Mouse (Mus musculus): ENCODE measurements at regions not wholly inside any gene's neighbourhood (a gene's known extent, or its start where the extent isn't known, plus 50 kb on each side); places are given as distances from the start of the nearest gene placed in this dataset.
A peak's percentile ranks its signal among the peaks of the same experiment; 100 is the strongest.

DNA sequence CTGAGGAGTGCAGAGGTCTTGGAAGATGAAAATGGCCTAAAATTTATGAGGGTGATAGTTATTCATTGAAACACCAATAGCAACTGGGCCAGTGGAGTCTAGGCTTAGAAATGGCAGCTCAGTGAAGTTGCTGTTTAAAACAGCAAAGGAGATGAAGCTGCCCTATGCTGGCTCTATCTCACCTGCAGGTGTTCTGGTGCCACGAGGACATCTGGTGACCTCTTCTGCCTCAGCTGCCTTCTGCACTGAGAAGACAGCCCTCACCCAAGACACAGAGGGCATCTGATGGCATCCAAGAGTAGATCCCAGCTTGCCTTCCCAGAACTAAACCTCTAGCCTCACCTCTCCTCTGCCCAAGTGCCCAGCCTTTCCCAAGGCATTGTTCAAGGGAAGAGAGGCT lies 187.5 kb upstream of the Sdk2 start:
- 81% methylated on average over 1 of the region's 1 CpGs for WGBS
- Histone ChIP-seq H3K27ac (ENCODE audit: insufficient read depth, low read length) (no peak overlapping the region), H3K4me3 (replicated peaks; ENCODE audit: insufficient read depth, low read depth, low read length) (no peak overlapping the region), H3K4me1 (ENCODE audit: control insufficient read depth, insufficient read depth, low read length) (no peaks in the 10 kb centered on the region), H3K27me3 (ENCODE audit: control insufficient read depth, insufficient read depth, low read length) (no peaks in the 10 kb centered on the region)
- DNase-seq: no peak
- TF ChIP-seq CTCF (IDR thresholded peaks at IDR 0.05; ENCODE audit: borderline replicate concordance, insufficient read depth, low read depth, low read length) (no peak), POLR2A (IDR thresholded peaks at IDR 0.05; ENCODE audit: borderline replicate concordance, insufficient read depth, low read length) (no peak)

DNA sequence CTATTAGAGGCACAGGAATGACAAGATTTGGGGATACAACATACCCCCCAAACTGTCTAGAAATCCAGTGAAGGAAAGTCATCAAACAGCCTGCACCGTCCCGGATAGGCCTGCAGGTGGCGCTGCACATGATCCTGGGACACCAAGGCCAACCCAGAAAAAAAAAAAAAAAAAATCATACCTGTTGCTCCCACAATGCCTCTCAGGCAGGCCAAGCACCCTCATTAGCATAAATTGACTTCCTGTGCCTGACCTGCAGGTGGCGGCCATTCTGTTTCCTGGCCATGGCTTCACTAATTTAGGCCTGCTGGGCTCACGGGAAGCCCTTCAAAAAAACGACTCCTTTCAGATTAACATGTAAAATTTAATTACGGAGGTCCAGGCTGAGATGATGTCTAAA lies 184.8 kb upstream of the Sdk2 start:
- H3K27ac ChIP-seq (ENCODE audit: insufficient read depth, low read length): no peak overlapping the region
- no peak overlapping the region for H3K4me3 ChIP-seq (replicated peaks; ENCODE audit: insufficient read depth, low read depth, low read length)
- H3K4me1 ChIP-seq (ENCODE audit: control insufficient read depth, insufficient read depth, low read length): no peaks in the 10 kb centered on the region
- WGBS: 51% methylated on average over 7 of the region's 7 CpGs
- DNase-seq: peak; percentile 14 to 20
- peak; percentile 61 for TF ChIP-seq CTCF (IDR thresholded peaks at IDR 0.05; ENCODE audit: borderline replicate concordance, insufficient read depth, low read depth, low read length)
- TF ChIP-seq POLR2A (IDR thresholded peaks at IDR 0.05; ENCODE audit: borderline replicate concordance, insufficient read depth, low read length): no peak
- H3K27me3 ChIP-seq (ENCODE audit: control insufficient read depth, insufficient read depth, low read length): peaks cover 2% of the 10 kb centered on the region; the same call in 1 of the 2 replicates

DNA sequence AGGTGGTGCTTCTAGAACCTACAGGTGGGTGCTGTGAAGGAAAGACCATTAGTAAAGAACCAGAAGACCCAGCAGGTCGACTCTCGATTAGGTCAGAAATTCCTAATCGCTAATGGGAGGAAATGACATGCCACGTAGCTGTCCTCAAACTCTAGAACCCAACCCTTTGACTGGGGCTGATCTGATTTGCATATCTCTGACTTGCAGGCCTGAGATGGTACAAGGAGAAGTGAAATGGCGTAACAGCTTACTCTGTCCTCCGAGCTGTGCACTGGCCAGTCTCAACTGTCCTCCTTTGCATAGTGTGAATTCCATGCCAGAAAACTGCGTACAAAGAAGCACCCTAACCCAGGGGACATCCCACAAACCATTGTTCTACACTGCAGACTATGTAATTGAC lies 182.4 kb upstream of the Sdk2 start:
- Histone ChIP-seq H3K27me3 (ENCODE audit: control insufficient read depth, insufficient read depth, low read length) (peaks cover 2% of the 10 kb centered on the region; the same call in 1 of the 2 replicates), H3K4me1 (ENCODE audit: control insufficient read depth, insufficient read depth, low read length) (no peaks in the 10 kb centered on the region), H3K4me3 (replicated peaks; ENCODE audit: insufficient read depth, low read depth, low read length) (no peak overlapping the region), H3K27ac (ENCODE audit: insufficient read depth, low read length) (no peak overlapping the region)
- DNase-seq: no peak
- TF ChIP-seq CTCF (IDR thresholded peaks at IDR 0.05; ENCODE audit: borderline replicate concordance, insufficient read depth, low read depth, low read length) (no peak), POLR2A (IDR thresholded peaks at IDR 0.05; ENCODE audit: borderline replicate concordance, insufficient read depth, low read length) (no peak)
- 88% methylated on average over 7 of the region's 7 CpGs for WGBS

DNA sequence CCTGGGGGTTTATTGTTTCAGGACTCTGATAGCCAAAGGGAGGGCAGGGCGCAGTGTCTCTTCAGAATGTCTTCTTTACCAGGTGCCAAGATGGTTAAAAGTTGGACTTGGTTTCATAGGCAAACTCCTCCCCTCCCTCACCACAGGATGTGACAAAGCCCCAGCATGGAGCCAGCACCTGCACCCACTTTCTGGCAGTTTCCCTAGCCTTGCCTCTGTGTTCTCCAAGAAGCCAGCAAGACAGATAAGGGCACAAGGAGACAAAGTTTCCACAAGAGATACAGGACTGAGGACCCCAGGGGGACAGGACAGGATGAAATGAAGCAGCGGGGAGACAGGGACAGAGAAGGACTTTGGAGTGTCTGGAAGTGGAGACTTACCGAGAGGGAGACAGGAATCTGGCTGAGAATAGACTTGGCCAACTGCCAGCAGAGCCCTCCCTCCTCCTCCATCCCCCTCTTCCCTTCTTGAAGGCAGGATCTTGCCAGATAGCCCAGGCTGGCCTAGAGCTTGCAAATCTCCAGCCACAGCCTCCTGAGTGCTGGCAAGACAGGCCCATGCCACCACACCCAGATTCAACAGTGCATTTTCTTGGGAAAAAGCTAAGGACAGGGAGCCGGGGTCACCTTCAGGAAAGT lies 181.5 kb upstream of the Sdk2 start:
- Histone ChIP-seq H3K27me3 (ENCODE audit: control insufficient read depth, insufficient read depth, low read length) (peaks cover 2% of the 10 kb centered on the region; the same call in 1 of the 2 replicates), H3K4me1 (ENCODE audit: control insufficient read depth, insufficient read depth, low read length) (no peaks in the 10 kb centered on the region), H3K4me3 (replicated peaks; ENCODE audit: insufficient read depth, low read depth, low read length) (no peak overlapping the region), H3K27ac (ENCODE audit: insufficient read depth, low read length) (no peak overlapping the region)
- DNase-seq: no peak
- TF ChIP-seq POLR2A (IDR thresholded peaks at IDR 0.05; ENCODE audit: borderline replicate concordance, insufficient read depth, low read length) (no peak), CTCF (IDR thresholded peaks at IDR 0.05; ENCODE audit: borderline replicate concordance, insufficient read depth, low read depth, low read length) (no peak)
- 68% methylated on average over 4 of the region's 4 CpGs for WGBS

DNA sequence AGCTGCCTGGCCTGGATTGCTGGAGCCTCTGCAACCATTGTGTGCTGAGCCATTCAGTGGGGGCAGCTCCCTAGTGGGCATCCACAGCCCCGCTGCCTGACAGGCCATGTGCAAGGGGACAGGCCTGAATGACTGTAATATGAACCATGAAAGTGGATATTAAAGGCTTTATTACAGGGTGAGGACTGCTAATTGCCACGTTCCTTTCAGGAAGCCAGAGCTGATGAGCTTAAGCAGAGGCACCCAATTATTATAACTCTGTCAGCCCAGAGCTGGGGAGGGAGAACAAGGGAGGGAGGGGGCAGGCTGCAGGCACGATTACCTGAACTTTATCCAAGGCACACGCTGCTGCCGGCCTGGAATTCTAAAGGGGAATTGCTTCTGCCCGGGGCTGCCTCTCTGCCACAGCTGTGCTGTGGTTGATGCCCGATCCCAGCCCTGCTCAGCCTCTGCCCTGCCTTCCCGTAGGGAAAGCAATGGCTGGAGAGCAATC lies 172.5 kb upstream of the Sdk2 start:
- 42% methylated on average over 8 of the region's 8 CpGs for WGBS
- H3K4me3 ChIP-seq (replicated peaks; ENCODE audit: insufficient read depth, low read depth, low read length): no peak overlapping the region

DNA sequence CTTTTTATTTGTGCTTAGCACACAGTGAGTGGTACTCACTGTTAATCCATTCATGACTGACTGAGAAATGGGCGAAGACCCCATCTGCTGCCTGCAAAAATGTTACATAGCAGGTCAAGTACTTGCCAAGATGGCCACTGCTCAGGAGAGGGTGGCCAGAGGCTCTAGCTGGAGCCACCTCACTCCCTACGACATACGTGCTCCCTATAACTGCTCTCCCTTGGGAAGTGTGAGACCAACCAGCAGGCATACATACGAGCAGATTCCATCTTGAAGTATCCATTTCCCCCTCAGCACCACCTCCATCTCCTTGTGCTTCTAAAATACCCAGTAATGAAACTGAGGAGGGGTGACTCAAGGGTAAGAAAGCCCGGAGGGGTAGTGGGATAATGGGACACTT lies 172.0 kb upstream of the Sdk2 start:
- WGBS: 55% methylated on average over 5 of the region's 5 CpGs
- no peak overlapping the region for H3K27ac ChIP-seq (ENCODE audit: insufficient read depth, low read length)
- H3K27me3 ChIP-seq (ENCODE audit: control insufficient read depth, insufficient read depth, low read length): no peaks in the 10 kb centered on the region; the same call in 1 of the 2 replicates
- no peak overlapping the region for H3K4me3 ChIP-seq (replicated peaks; ENCODE audit: insufficient read depth, low read depth, low read length)
- no peak for TF ChIP-seq CTCF (IDR thresholded peaks at IDR 0.05; ENCODE audit: borderline replicate concordance, insufficient read depth, low read depth, low read length)
- TF ChIP-seq POLR2A (IDR thresholded peaks at IDR 0.05; ENCODE audit: borderline replicate concordance, insufficient read depth, low read length): no peak
- DNase-seq: no peak
- no peaks in the 10 kb centered on the region for H3K4me1 ChIP-seq (ENCODE audit: control insufficient read depth, insufficient read depth, low read length)

More for the DNA sequence above, 172.5 kb upstream of the Sdk2 start:
- no peaks in the 10 kb centered on the region for H3K27me3 ChIP-seq (ENCODE audit: control insufficient read depth, insufficient read depth, low read length)
- H3K27ac ChIP-seq (ENCODE audit: insufficient read depth, low read length): no peak overlapping the region
- TF ChIP-seq CTCF (IDR thresholded peaks at IDR 0.05; ENCODE audit: borderline replicate concordance, insufficient read depth, low read depth, low read length) (no peak), POLR2A (IDR thresholded peaks at IDR 0.05; ENCODE audit: borderline replicate concordance, insufficient read depth, low read length) (no peak)
- no peaks in the 10 kb centered on the region for H3K4me1 ChIP-seq (ENCODE audit: control insufficient read depth, insufficient read depth, low read length)
- DNase-seq: no peak

DNA sequence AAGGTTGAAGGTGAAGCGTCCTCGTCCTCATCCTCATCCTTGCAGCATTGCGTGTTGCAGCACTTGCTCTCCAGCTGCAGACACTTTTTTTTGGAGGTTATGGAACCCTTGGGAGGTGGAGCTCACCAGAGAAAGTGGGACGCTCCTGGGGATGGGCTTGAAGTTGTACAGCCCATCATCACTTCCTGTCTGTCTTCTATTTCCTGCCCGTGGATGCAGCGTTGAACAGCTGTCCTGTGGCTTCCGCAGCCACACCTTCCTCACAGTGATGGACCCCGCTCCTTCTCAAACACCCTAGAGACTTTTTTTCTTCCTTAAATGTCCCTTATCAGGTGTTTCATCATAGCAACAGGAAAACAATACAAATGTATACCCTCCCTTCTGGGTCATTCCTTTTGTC lies 171.5 kb upstream of the Sdk2 start:
- TF ChIP-seq POLR2A (IDR thresholded peaks at IDR 0.05; ENCODE audit: borderline replicate concordance, insufficient read depth, low read length) (no peak), CTCF (IDR thresholded peaks at IDR 0.05; ENCODE audit: borderline replicate concordance, insufficient read depth, low read depth, low read length) (no peak)
- H3K4me1 ChIP-seq (ENCODE audit: control insufficient read depth, insufficient read depth, low read length): no peaks in the 10 kb centered on the region
- 84% methylated on average over 8 of the region's 8 CpGs for WGBS
- H3K27ac ChIP-seq (ENCODE audit: insufficient read depth, low read length): no peak overlapping the region
- no peaks in the 10 kb centered on the region; the same call in 1 of the 2 replicates for H3K27me3 ChIP-seq (ENCODE audit: control insufficient read depth, insufficient read depth, low read length)
- DNase-seq: no peak
- H3K4me3 ChIP-seq (replicated peaks; ENCODE audit: insufficient read depth, low read depth, low read length): no peak overlapping the region

DNA sequence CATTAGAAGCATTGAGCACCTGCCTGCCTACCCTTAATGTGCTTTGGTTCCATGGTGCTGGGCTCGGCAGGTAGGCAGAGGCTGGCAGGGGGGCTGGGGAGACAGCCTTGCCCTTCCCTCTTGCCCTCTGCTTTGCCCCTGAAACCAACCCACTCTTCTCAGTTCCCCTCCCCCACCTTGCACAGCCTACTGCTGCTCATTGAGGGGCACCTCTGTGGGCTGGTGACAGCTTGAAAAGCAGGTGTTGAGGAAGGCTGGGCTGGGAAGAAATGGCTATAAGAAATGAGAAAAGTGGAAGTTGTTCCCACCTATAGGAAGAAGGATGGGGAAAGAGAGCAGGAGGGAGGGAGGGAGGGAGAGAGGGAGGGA lies 167.7 kb upstream of the Sdk2 start:
- WGBS: 52% methylated on average over 1 of the region's 1 CpGs
- TF ChIP-seq POLR2A (IDR thresholded peaks at IDR 0.05; ENCODE audit: borderline replicate concordance, insufficient read depth, low read length) (no peak), CTCF (IDR thresholded peaks at IDR 0.05; ENCODE audit: borderline replicate concordance, insufficient read depth, low read depth, low read length) (no peak)
- H3K27ac ChIP-seq (ENCODE audit: insufficient read depth, low read length): no peak overlapping the region
- no peaks in the 10 kb centered on the region; the same call in 1 of the 2 replicates for H3K27me3 ChIP-seq (ENCODE audit: control insufficient read depth, insufficient read depth, low read length)
- no peak for DNase-seq
- no peak overlapping the region for H3K4me3 ChIP-seq (replicated peaks; ENCODE audit: insufficient read depth, low read depth, low read length)
- H3K4me1 ChIP-seq (ENCODE audit: control insufficient read depth, insufficient read depth, low read length): no peaks in the 10 kb centered on the region

Measured in cerebellum, adult 2 months (tissue).